10 mouse cellular contexts compared by ENCODE assay signal in the genomic region with DNA sequence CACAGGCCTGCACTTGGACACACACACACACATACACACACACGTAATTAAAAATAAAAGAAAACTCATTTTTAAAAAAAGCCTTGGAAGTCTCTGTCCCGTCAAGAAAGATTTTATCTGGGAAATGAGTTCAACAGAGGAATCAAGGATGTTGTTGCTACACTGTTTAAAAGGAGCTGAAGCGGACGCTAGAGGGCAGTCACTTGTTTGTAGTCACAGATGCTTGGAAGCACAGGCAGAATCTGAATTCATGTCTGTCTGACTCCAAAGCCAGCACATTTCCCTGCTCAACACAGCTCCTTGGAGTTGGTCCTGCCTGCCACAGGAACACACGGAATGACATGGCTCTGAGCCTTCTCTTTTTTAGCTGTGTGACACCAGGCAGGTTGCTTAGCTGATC. TPM values are rescaled to one million over a fixed set of nuclear protein-coding genes. Genes with fewer than 3 reads are reported as not detected.
A peak's percentile ranks its signal among the peaks of the same experiment; 100 is the strongest.
DNase-seq lines count a peak whose midpoint lies in the region; ATAC-seq lines count a peak whose summit lies in the region.
"Had no signal": no experiment of that assay in that cellular context is flagged by ENCODE, and none has a peak within 500 bp of the region (broad histone marks: within the 10 kb centered on the region; RNA-seq: fewer than 3 reads in every experiment).

No protein-coding gene starts in this region.

- 35% methylated on average over 5 of the region's 5 CpGs for WGBS in neural tube, embryonic 15.5 days

- H3K36me3 ChIP-seq in neural tube, embryonic 15.5 days = no peaks in the 10 kb centered on the region
- H3K36me3 ChIP-seq: hindbrain, embryonic 15.5 days; limb, embryonic 12.5 days had no signal

- ATAC-seq in neural tube, embryonic 15.5 days (ENCODE audit: low FRiP score) = no peak
- ATAC-seq in erythroid progenitor cell, adult 5-6 weeks (replicated peaks; ENCODE audit: low FRiP score, poor library complexity, severe bottlenecking) = no peak

- H3K27me3 ChIP-seq in neural tube, embryonic 15.5 days (replicated peaks) = no peaks in the 10 kb centered on the region
- H3K27me3 ChIP-seq: hindbrain, embryonic 15.5 days had no signal

- H3K4me3 ChIP-seq in neural tube, embryonic 15.5 days (replicated peaks) = no peak overlapping the region
- H3K4me3 ChIP-seq: hindbrain, embryonic 15.5 days; limb, embryonic 12.5 days had no signal

- H3K9ac ChIP-seq in neural tube, embryonic 15.5 days (replicated peaks) = no peak overlapping the region
- H3K9ac ChIP-seq: hindbrain, embryonic 15.5 days; limb, embryonic 12.5 days had no signal

- H3K9me3 ChIP-seq in neural tube, embryonic 15.5 days (replicated peaks) = no peaks in the 10 kb centered on the region
- H3K9me3 ChIP-seq: hindbrain, embryonic 15.5 days; limb, embryonic 12.5 days had no signal

- H3K27ac ChIP-seq in neural tube, embryonic 15.5 days (replicated peaks) = no peak overlapping the region
- H3K27ac ChIP-seq: hindbrain, embryonic 15.5 days; limb, embryonic 12.5 days had no signal

- H3K4me2 ChIP-seq in neural tube, embryonic 15.5 days = no peak overlapping the region
- H3K4me2 ChIP-seq: hindbrain, embryonic 15.5 days; limb, embryonic 12.5 days had no signal

- peak; percentile 18 for DNase-seq in cerebellum, adult 8-10 months
- no peak for DNase-seq in cerebellum, adult 9-11 months
- peak; percentile 47 for DNase-seq in layer of hippocampus, adult 11-12 months (ENCODE audit: low spot score)
- no peak for DNase-seq in layer of hippocampus, postnatal 36 days
- DNase-seq in thymus, postnatal 0 days (ENCODE audit: low spot score) = peak; percentile 29
- no peak for DNase-seq in thymus, postnatal 25 days

- no peaks in the 10 kb centered on the region for H3K4me1 ChIP-seq in neural tube, embryonic 15.5 days
- H3K4me1 ChIP-seq: limb, embryonic 12.5 days had no signal

RNA-seq across cellular contexts. Expression of gene C1qb, which starts 7.4 kb away (rescaled TPM):
- total RNA-seq in layer of hippocampus, postnatal 36 days (2021) = 10 to 100 TPM; 47.8 to 51.2 TPM
- 124 and 132 TPM in 2 replicates for polyA plus RNA-seq in thymus, postnatal 0 days (2015; fragmentation: Nextera tagmentation; extraction: Ambion mirVana)
- polyA plus RNA-seq in neural tube, embryonic 15.5 days (2015; fragmentation: Nextera tagmentation; extraction: Ambion mirVana) = 62.0 and 62.4 TPM in 2 replicates
- total RNA-seq in erythroid progenitor cell, adult 5-6 weeks (2015; ENCODE audit: low replicate concordance) = 156 and 168 TPM in 2 replicates
- 46.1 and 49.5 TPM in 2 replicates for total RNA-seq in erythroid progenitor cell, adult 5-6 weeks (2017; ENCODE audit: low replicate concordance)

RNA-seq across cellular contexts. Expression of gene C1qc, which starts 14.3 kb away (rescaled TPM):
- 10 to 100 TPM; 36.1 to 37.7 TPM for total RNA-seq in layer of hippocampus, postnatal 36 days (2021)
- 75.3 and 77.9 TPM in 2 replicates for polyA plus RNA-seq in thymus, postnatal 0 days (2015; fragmentation: Nextera tagmentation; extraction: Ambion mirVana)
- 28.4 and 29.0 TPM in 2 replicates for polyA plus RNA-seq in neural tube, embryonic 15.5 days (2015; fragmentation: Nextera tagmentation; extraction: Ambion mirVana)
- 66.2 and 68.5 TPM in 2 replicates for total RNA-seq in erythroid progenitor cell, adult 5-6 weeks (2015; ENCODE audit: low replicate concordance)
- total RNA-seq in erythroid progenitor cell, adult 5-6 weeks (2017; ENCODE audit: low replicate concordance) = 32.8 and 39.5 TPM in 2 replicates

RNA-seq across cellular contexts. Expression of gene C1qa, which starts 20.0 kb away (rescaled TPM):
- 10 to 100 TPM; 48.9 to 50.7 TPM for total RNA-seq in layer of hippocampus, postnatal 36 days (2021)
- polyA plus RNA-seq in thymus, postnatal 0 days (2015; fragmentation: Nextera tagmentation; extraction: Ambion mirVana) = 98.7 and 110 TPM in 2 replicates
- polyA plus RNA-seq in neural tube, embryonic 15.5 days (2015; fragmentation: Nextera tagmentation; extraction: Ambion mirVana) = 33.7 and 40.5 TPM in 2 replicates
- total RNA-seq in erythroid progenitor cell, adult 5-6 weeks (2015; ENCODE audit: low replicate concordance) = 69.2 and 74.6 TPM in 2 replicates
- 35.7 and 58.5 TPM in 2 replicates for total RNA-seq in erythroid progenitor cell, adult 5-6 weeks (2017; ENCODE audit: low replicate concordance)

RNA-seq across cellular contexts. Expression of gene Ephb2, which starts 42.8 kb away (rescaled TPM):
- total RNA-seq in layer of hippocampus, postnatal 36 days (2021) = 10 to 100 TPM; 24.5 to 26.2 TPM
- polyA plus RNA-seq in thymus, postnatal 0 days (2015; fragmentation: Nextera tagmentation; extraction: Ambion mirVana) = 2.6 and 3.3 TPM in 2 replicates
- 13.7 and 21.3 TPM in 2 replicates for polyA plus RNA-seq in neural tube, embryonic 15.5 days (2015; fragmentation: Nextera tagmentation; extraction: Ambion mirVana)
- total RNA-seq in erythroid progenitor cell, adult 5-6 weeks (2015; ENCODE audit: low replicate concordance) = not detected in 2 replicates
- total RNA-seq in erythroid progenitor cell, adult 5-6 weeks (2017; ENCODE audit: low replicate concordance) = not detected in 2 replicates

Comparison
In these comparisons a context has a peak if more than half of its experiments do, and no peak if none do; other contexts are left out.
1. DNase-seq: peak in cerebellum, adult 8-10 months (single experiment), layer of hippocampus, adult 11-12 months (single experiment) and thymus, postnatal 0 days (single experiment); none in cerebellum, adult 9-11 months (single experiment), layer of hippocampus, postnatal 36 days (0 of 2) and thymus, postnatal 25 days (single experiment).